Mouse (Mus musculus): ENCODE data around the gene Lag3.

GRCm38 (mm10) chr6:124961021-124961420 lies 49.5 kb upstream of the Lag3 start:
- TF ChIP-seq CTCF (IDR thresholded peaks at IDR 0.05; ENCODE audit: low read depth): no peak
- no peak for TF ChIP-seq EP300 (IDR thresholded peaks at IDR 0.05; ENCODE audit: low read depth)
